In the genomic region with DNA sequence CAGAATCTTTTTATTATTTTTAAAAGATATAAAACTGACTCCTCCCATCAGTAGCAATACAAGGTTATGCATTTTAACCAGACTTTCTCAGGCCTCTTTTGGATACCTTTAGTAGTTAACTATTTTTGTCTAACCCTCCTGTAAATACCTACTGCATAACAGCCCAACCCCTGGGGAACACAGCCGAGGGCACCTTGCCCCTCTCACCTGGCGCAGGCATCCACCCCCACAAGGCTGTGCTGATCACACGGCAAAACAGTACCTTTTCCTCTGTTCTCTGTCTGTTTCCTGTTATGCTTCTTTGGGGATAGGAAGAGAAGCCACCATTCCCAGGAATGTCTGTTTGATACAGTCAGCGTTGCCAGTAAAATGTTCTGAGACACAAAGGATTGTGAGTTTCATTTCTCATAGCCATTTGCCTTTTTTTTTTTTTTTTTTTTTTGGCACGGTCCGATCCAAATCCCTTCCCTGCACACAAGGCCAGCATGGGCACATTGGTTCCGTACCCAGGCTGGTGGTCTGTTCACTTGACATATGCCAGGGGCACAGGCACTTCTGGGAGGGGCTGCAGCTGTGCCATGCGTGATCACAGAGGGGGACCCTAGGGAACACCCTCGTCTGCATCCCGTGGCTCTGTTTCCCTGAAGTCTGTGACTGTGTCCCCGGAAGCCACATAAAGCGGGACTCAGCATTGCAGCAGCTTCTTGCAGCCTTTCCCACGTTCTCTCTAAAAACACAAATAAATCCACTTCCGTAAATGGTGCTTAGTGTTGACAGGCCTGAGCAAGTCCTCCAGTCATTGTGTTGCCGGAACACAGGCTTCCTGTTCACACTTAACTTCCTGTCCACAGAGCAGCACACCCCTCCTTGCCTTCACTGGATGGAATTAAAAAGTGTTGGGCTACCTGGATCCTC, we compare ENCODE assay signal across 8 mouse cellular contexts. TPM values are rescaled to one million over a fixed set of nuclear protein-coding genes. Genes with fewer than 3 reads are reported as not detected.
A peak's percentile ranks its signal among the peaks of the same experiment; 100 is the strongest.
DNase-seq lines count a peak whose midpoint lies in the region; ATAC-seq and TF ChIP-seq lines count a peak whose summit lies in the region.

No protein-coding gene starts in this region.

- peak; percentile 59 for DNase-seq in kidney, adult 2 months
- DNase-seq in kidney, adult 11 months: no peak
- DNase-seq in frontal cortex, postnatal 25 days (ENCODE audit: low spot score in 2 of 2): no peak
- DNase-seq in embryo, embryonic 10.5 days (ENCODE audit: low spot score): no peak

- H3K36me3 ChIP-seq in kidney, adult 2 months (ENCODE audit: control insufficient read depth, insufficient read depth, low read length): peaks cover 2% of the 10 kb centered on the region; the same call in 1 of the 2 replicates
- peaks cover 87% of the 10 kb centered on the region for H3K36me3 ChIP-seq in kidney, embryonic 15.5 days
- peaks cover 71% of the 10 kb centered on the region for H3K36me3 ChIP-seq in megakaryocyte, embryonic 14.5 days (replicated peaks; ENCODE audit: low read length)

- H3K4me2 ChIP-seq in kidney, embryonic 15.5 days: peak overlapping the region; percentile 22; the same call in 1 of the 2 replicates

- H3K27me3 ChIP-seq in kidney, adult 2 months (replicated peaks; ENCODE audit: control insufficient read depth, insufficient read depth, low read length): no peaks in the 10 kb centered on the region
- no peaks in the 10 kb centered on the region for H3K27me3 ChIP-seq in kidney, embryonic 15.5 days
- H3K27me3 ChIP-seq in megakaryocyte, embryonic 14.5 days (replicated peaks): no peaks in the 10 kb centered on the region

- H3K27ac ChIP-seq in kidney, adult 2 months (ENCODE audit: insufficient read depth, low read depth, low read length): peak overlapping the region; percentile 45
- H3K27ac ChIP-seq in kidney, embryonic 15.5 days: peak overlapping the region; percentile 76

- TF ChIP-seq POLR2A in kidney, adult 2 months (IDR thresholded peaks at IDR 0.05; ENCODE audit: low read depth, low read length): no peak

- peak overlapping the region; percentile 21; the same call in 1 of the 2 replicates for H3K4me3 ChIP-seq in kidney, adult 2 months (ENCODE audit: insufficient read depth, low read depth, low read length)
- no peak overlapping the region for H3K4me3 ChIP-seq in kidney, embryonic 15.5 days (replicated peaks)
- H3K4me3 ChIP-seq in megakaryocyte, embryonic 14.5 days (replicated peaks): peak overlapping the region; percentile 92

- H3K9me3 ChIP-seq in kidney, embryonic 15.5 days (replicated peaks): no peaks in the 10 kb centered on the region
- no peaks in the 10 kb centered on the region for H3K9me3 ChIP-seq in megakaryocyte, embryonic 14.5 days

- H3K4me1 ChIP-seq in kidney, adult 2 months (ENCODE audit: control insufficient read depth, insufficient read depth, low read length): no peaks in the 10 kb centered on the region
- peaks cover 14% of the 10 kb centered on the region; the same call in 1 of the 2 replicates for H3K4me1 ChIP-seq in kidney, embryonic 15.5 days
- peaks cover 70% of the 10 kb centered on the region for H3K4me1 ChIP-seq in megakaryocyte, embryonic 14.5 days

- H3K9ac ChIP-seq in kidney, embryonic 15.5 days: no peak overlapping the region

- WGBS in kidney, adult 2 months: 58% methylated on average over 15 of the region's 15 CpGs
- 65% methylated on average over 15 of the region's 15 CpGs for WGBS in kidney, embryonic 15.5 days

- peak; percentile 90 for ATAC-seq in activated CD4-positive, CD25-positive, alpha-beta regulatory T cell, adult 4 months
- no peak for ATAC-seq in kidney, embryonic 15.5 days (replicated peaks; ENCODE audit: low FRiP score)
- no peak for ATAC-seq in cerebellum, adult (ENCODE audit: insufficient number of reproducible peaks, low FRiP score, low TSS enrichment)

- TF ChIP-seq CTCF in kidney, adult 2 months (conservative IDR thresholded peaks at IDR 0.05; ENCODE audit: insufficient read depth, insufficient read length, low read depth, low read length): no peak

RNA-seq across cellular contexts. Expression of gene 1500011B03Rik, which starts 17.6 kb away (rescaled TPM):
- polyA plus RNA-seq in kidney, adult 2 months (2012; rRNA removed): 30.2 and 34.7 TPM in 2 replicates
- 10 to 100 TPM; 52.5 to 64.1 TPM for polyA plus RNA-seq in activated CD4-positive, CD25-positive, alpha-beta regulatory T cell, adult 4 months (2017; shearing (Covaris generic))
- polyA plus RNA-seq in kidney, embryonic 15.5 days (2015; fragmentation: Nextera tagmentation; extraction: Ambion mirVana): 102 and 105 TPM in 2 replicates
- 24.5 and 89.4 TPM in 2 replicates for polyA plus RNA-seq in megakaryocyte, embryonic 14.5 days (2012; ENCODE audit: insufficient read depth, low replicate concordance)

RNA-seq across cellular contexts. Expression of gene Git2, which starts 30.4 kb away (rescaled TPM):
- polyA plus RNA-seq in kidney, adult 2 months (2012; rRNA removed): 30.5 and 32.3 TPM in 2 replicates
- 100 to 1,000 TPM; 126 to 150 TPM for polyA plus RNA-seq in activated CD4-positive, CD25-positive, alpha-beta regulatory T cell, adult 4 months (2017; shearing (Covaris generic))
- polyA plus RNA-seq in kidney, embryonic 15.5 days (2015; fragmentation: Nextera tagmentation; extraction: Ambion mirVana): 42.0 and 45.5 TPM in 2 replicates
- 48.3 and 136 TPM in 2 replicates for polyA plus RNA-seq in megakaryocyte, embryonic 14.5 days (2012; ENCODE audit: insufficient read depth, low replicate concordance)

RNA-seq across cellular contexts. Expression of gene Ankrd13a, which starts 31.2 kb away (rescaled TPM):
- 47.7 and 51.6 TPM in 2 replicates for polyA plus RNA-seq in kidney, adult 2 months (2012; rRNA removed)
- polyA plus RNA-seq in activated CD4-positive, CD25-positive, alpha-beta regulatory T cell, adult 4 months (2017; shearing (Covaris generic)): 10 to 100 TPM; 22.2 to 22.8 TPM
- 45.3 and 49.8 TPM in 2 replicates for polyA plus RNA-seq in kidney, embryonic 15.5 days (2015; fragmentation: Nextera tagmentation; extraction: Ambion mirVana)
- polyA plus RNA-seq in megakaryocyte, embryonic 14.5 days (2012; ENCODE audit: insufficient read depth, low replicate concordance): 99.9 and 118 TPM in 2 replicates

RNA-seq across cellular contexts. Expression of gene 4930519G04Rik, which starts 47.8 kb away (rescaled TPM):
- polyA plus RNA-seq in kidney, adult 2 months (2012; rRNA removed): not detected in 2 replicates
- polyA plus RNA-seq in activated CD4-positive, CD25-positive, alpha-beta regulatory T cell, adult 4 months (2017; shearing (Covaris generic)): not detected
- not detected in 2 replicates for polyA plus RNA-seq in kidney, embryonic 15.5 days (2015; fragmentation: Nextera tagmentation; extraction: Ambion mirVana)
- 0.20 TPM in 1 of 2 replicates, not detected in the other for polyA plus RNA-seq in megakaryocyte, embryonic 14.5 days (2012; ENCODE audit: insufficient read depth, low replicate concordance)

RNA-seq across cellular contexts. Expression of gene Gm9936, which starts 52.8 kb away (rescaled TPM):
- not detected in 2 replicates for polyA plus RNA-seq in kidney, adult 2 months (2012; rRNA removed)
- polyA plus RNA-seq in activated CD4-positive, CD25-positive, alpha-beta regulatory T cell, adult 4 months (2017; shearing (Covaris generic)): not detected
- polyA plus RNA-seq in kidney, embryonic 15.5 days (2015; fragmentation: Nextera tagmentation; extraction: Ambion mirVana): 0.06 TPM in 1 of 2 replicates, not detected in the other
- not detected in 2 replicates for polyA plus RNA-seq in megakaryocyte, embryonic 14.5 days (2012; ENCODE audit: insufficient read depth, low replicate concordance)
